Mouse (Mus musculus): ENCODE data around the gene Prr7.
"Not testable (repeated sequence)": the region's sequence is repeated elsewhere in the genome, so short reads cannot be mapped to it uniquely, and the experiment has no call there.

Gene Prr7

DNA sequence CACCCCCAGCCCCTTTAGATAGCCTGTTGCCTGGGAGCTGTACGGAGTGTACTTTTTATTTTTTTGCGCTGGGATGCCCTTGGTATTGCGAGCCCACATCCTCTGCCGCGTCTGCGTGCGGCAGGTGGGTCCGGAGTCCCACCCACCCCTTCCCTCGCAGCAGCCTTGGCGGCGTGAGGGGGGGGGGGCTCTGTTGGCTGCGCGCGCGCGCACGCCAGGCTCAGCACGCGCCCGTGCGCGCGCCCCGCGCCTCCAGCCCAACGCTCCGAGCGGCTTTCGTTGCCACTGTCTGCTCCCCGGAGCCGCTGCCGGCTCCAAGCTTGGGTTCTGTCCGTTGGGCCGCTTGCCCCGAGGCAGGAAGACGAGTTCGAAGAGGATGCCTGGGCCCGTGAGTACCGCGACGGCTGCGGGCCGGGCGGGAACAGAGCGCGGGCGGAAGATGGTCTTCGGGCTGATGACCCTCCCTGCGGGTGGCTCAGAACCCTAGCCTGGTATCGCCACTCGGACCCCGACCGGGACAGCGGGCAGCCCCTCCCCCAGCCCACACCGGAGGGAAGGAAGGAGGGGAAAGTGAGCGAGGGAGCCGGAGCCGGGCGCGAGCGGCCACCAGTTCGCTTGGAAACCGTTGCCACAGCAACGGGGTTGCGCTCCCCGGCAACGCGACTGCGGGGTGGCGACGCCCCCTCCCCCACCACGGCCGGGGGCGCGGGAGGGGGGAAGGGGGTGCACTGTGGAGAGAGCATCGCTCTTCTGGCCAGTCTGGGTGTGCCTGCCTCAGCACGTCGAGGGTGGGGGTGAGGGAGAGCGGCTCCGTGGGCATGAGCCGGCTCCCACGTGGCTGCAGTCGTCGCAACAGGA is at the start of gene Prr7:
TSS of gene Prr7 (plus strand) at position 241 of the 858 bp plus-strand sequence.
- DNase-seq (ENCODE audit: low read depth, low spot score), result no peak

DNA sequence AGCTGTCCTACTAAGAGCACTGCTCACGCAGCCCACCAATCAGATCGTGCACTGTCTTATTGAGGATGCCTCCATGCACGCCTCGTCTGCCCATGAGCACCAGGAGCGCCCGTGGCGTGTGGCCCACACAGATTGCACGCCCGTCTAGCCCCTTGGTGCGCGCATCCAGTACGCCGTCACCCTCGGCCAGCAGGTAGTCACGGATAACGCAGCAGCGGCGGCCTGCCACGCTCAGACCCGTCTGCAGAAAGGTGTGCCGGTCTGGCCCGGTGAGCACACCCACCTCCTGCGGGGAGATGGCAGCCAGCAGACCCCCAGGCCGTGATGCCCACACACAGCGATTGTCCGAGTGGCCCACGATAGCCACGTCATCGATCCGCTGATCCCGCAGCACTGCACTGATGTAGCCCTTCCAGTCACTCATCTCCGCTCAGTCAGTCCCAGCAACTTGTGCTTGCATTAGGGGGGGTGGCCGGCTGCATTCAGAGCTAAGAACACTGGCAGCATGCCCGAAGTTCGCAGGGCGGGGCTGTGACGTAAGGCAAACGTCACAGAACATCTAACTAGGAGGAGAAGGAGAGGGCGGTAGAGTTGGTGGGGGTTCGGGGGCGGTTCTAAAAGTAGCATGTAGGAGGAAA is 49.2 kb upstream of the Prr7 start, which contains the start of gene Pfn3:
TSS of gene Pfn3 (minus strand) at position 490 of the 638 bp plus-strand sequence.
- DNase-seq (ENCODE audit: low read depth, low spot score), result peak; percentile 20

DNA sequence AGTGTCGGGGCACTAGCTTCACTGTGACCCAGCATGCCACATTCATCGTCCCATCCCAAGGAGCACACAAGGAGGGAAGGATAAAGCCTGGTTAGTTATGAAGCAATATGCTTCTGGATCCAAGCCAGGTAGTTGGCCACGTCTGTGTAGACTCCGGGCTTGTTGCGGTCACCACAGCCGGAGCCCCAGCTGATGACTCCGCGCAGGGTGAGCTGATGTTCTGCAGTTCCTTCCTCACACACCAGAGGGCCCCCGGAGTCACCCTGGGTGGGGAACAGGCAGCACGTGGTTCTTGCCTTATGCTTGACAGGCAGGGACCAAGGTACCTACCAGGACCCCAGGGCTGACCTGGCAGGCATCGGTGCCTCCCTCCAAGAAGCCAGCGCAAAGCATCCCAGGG is 46.1 kb upstream of the Prr7 start:
- DNase-seq (ENCODE audit: low read depth, low spot score), result peak; percentile 65

DNA sequence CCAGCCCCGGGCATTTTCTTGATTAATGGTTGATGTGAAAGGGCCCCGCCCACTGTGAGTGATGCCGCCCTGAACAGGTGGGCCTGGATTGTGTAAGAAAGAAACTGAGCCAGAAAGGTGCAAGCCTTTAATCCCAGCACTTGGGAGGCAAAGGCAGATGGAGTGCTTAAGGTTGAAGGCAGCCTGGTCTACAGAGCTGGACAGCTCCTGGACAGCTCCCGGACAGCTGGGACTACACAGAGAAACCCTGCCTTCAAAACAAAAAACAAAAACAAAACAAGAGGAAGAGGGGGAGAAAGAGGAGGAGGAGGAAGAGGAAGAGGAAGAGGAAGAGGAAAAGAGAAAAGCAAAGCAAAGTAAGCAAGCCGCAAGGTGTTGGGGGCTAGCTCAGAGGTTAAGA is 44.9 kb upstream of the Prr7 start:
- no peak for DNase-seq (ENCODE audit: low read depth, low spot score)

DNA sequence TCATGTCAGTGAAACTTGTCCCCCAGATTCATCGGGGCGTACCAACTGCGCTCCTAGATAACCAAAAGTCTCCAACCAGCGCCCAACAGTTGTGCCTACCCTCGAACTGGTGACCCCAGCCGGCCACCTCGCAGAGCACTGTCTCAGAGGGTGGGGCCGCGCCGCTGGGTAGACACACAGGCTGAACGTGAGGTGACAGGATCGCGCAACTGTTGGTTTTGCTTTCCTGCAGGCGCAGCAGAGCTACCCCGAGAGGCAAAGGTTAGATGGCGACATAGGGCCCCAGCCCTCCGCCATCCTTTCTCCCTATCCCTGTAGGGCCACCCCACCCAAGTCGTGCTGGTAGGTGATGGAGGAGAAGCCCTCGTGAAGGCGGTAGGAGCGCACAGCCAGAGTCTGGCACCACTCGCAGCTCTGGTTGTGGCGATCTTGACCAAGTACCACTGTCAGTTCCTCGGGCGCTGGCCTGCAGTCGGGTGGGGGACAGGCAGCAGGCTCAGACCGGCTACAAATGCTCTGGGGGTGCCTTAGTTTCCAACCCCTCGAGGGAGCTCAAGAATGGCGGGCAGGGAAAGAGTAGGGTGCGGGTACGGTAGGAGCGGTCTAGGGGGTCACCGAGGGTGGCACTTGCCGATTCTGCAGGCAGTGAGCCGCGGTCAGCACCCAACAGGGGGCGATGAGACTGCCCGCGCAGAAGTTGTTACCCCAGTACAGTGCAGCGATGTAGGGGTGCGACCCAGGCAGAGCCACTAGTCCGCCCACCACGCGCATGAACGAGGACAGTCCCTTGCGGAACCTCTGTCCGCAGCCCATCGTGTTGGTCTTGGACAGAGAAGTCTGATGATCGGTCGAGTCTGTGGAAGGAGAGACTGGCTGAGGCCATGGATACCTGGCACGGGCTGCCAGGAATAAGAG is 43.8 kb upstream of the Prr7 start:
- no peak for DNase-seq (ENCODE audit: low read depth, low spot score)

DNA sequence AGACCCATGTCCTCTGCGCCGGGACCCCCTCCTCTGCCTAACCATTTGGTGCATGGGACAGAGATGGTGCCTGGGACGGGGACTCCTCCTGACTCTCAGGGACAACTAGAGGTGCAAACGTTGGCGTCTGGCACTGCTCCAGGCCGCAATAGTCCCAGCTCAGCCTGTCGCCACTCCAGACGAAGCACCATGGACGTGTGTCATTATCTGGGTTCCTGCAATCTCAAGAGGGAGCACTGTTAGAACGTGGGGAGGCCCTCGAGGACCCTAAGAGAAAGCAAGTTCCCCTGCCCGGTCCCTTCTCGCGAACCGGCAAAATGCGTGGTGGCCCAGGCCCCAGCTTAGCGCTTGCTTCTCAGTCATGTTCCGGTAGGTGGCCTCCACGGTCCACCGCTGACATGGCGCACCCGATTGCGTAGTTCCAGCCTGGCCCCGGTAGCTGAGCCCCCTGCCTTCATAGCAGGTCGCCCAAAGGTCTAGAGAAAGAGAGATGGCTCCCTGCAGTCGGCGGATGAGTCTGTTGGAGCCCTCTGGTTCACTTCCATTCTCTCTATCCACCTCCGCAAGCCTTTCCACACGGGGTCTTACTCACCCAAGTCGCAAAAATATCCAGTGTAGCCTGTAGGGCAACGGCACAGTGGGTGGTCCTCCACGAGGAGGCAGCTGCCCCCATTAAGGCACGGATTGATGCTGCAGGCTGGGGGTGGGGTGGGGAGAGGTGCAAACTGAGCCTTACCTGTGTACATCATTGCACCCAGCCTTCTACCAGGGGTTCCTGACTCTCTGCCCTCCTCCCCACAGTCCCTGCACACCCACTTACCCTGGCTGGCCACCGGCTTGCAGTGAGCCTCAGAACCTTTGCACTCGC is 42.9 kb upstream of the Prr7 start:
- peak; percentile 50 for DNase-seq (ENCODE audit: low read depth, low spot score)

DNA sequence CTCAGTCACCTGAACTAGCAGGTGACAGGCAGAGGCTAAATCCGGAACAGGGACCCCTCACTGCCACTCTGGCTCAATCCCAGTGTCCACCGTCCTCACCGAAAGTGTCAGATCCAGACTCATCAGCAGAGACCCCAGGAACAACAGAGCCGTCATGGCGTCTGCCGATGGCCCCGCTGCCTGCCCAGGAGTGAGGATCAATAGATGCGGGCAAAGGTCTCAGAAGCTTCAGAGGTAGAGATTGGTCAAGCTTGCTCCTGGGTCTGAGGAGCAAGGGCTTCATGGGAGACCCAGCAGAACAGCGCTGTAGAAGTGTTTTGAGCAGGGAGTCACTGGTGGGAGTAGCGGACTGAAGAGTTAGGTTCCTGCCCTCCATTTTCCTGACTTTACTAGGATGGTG is 37.5 kb upstream of the Prr7 start, which contains the start of gene F12:
TSS of gene F12 (minus strand) at position 181 of the 400 bp plus-strand sequence.
- DNase-seq (ENCODE audit: low read depth, low spot score), result no peak

DNA sequence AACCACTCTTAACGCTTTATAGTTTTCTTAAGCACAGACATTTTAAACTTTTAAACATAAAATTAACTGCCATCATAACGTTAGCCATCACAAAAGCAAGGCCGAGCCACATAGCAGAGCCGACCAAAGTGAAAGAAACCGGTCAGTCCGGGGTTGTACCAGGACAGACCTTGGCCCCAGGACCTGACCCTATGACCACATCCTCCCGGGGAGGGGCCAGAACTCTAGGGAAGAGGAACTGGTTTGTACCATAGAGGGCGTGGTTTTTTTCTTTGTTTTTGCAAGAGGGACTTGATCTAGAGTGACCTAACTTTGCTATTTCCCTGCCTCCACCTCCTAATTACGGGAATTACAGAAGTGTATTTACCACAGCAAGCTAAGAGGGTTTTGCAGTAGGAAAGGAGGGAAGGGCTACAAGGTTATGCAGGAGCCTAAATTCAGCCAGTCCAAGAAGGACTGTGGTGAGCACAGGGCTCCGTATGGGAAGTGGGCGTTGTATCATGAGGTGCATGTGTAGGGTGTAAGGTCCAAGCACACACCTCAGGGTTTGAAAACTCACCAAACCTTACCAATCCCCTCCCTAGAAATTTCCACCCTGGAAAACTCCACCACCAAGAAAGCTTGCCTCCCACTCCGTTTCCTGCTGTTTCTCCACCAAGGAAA is 34.7 kb upstream of the Prr7 start:
- DNase-seq (ENCODE audit: low read depth, low spot score), result peak; percentile 81

DNA sequence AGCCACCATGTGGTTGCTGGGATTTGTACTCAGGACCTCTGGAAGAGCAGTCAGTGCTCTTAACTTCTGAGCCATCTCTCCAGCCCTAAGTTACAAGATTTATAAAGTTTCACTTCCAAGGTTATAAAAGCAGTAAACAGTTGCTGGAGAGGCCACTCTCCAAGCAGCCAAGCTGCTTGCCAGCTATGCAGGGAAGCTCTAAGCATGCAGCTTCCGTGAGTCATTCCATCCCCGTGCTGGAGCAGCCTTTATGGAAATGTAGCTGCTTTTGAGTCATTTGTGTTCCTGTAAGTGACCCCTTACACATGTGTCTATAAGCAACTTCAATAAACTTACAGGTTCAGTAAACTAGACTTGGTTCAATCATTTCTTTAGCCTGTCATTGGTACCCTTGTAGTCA is 33.5 kb upstream of the Prr7 start:
- no peak for DNase-seq (ENCODE audit: low read depth, low spot score)

DNA sequence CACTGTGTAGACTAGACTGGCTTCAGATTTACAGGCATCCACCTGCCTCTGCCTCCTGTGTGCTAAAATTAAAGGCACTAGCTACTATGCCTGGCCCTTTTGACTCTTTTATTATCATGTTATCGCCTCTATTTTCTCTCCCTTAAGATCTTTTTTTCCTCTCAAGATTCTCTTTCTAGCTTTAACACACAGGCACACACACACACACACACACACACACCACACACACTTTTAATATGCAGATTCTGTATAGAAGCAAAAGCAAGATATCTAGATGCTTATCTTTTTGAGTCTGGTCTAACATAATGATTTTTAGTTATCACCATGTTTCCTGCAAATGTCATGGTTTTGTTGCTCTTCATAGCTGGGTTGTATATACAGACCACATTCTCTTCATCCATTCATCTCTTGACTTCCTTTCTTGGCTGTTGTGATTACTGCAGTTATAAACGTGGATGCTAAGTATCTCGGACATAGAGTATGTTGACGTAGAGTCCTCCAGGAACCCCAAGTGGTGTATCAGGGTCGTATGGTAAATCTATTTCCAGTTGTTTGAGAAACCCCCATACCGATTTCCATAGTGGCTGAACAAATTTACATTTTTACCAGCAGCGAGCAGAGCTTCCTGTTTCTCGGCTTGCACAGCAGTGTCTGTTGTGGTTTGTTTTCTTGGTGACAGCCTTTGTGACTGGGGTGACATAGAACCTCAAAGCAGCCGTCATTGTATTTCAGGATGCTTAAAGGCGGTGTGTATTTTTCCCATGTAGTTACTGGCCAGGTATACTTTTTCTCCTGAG is 32.0 kb upstream of the Prr7 start:
- no peak for DNase-seq (ENCODE audit: low read depth, low spot score)

DNA sequence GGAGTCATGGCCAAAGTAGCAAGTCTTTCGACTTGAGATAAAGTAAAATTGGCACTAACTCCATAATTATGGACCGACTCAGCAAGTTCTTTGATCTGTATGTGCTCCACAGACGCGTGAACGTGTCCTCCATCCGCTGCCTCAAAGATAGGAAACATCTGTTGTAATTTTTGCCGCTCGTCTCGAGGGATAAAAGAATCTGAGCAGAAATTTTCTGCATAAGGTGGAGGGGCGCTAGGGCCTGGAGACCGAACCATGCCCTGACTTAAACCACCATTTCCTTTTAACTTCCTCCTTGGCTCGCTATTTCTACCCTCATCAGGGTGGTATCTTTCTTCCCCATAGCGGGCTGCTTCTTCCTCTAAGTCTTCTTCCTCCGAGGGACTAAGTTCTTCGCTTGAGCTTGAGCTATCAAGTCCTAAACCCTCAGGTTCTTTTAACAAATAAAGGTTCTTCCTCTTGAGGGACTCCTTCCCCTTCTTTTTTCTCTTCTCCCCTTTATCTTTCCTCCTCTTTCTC is 26.9 kb upstream of the Prr7 start:
- not testable (repeated sequence) for DNase-seq (ENCODE audit: low read depth, low spot score)

DNA sequence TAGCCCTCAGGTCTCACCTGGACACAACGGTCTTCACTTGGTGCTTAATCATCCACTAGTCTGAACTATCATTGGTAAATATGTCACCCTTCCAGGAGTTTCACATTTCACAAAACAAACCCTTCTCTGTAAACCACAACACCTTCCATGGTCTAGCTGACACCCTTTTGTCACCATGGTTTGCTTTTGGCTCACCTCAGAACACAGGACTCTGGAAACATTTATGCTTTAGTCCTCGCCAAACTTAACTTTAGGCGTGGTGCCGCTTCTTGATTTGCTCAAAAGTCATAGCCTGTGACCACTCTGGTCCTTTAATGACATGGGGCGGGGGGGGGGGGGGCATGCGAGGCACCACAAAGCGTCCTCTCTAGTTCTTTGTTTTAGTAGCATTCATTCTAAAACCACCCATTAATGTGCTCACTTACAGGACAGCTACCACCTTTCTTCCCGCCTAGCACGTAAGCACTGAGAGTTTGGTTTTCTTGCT is 20.2 kb upstream of the Prr7 start:
- DNase-seq (ENCODE audit: low read depth, low spot score), result no peak

DNA sequence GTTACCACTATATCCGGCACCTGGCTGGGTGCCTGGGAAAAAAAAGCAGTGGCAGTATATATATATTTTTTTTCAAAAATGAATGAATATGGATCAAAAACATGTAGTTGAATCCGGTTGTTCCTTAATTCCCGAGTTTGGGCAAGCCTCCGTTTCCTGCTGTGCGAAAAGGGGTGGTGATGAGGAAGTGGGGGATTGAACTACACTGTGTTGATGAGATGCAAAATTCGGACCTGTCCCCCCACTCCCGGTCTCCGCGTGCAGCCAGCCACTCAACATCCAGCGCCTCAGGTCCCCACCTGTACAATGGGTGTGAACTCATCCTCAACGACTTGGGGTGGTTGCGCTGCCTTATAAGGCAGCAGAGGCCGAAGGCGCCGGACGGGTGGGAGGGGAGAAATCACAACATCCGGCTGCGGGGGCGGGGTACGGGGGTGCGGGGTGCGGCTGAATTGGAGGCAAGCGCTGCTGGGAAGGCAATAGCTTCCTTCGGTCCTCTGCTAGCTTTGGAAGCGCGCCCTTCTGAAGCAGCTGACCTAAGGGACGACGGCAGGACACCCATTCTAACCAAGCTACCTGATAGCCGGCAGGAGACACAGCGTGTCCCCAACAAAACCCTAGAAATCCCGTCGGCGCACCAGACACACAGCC is 19.7 kb upstream of the Prr7 start:
- no peak for DNase-seq (ENCODE audit: low read depth, low spot score)

DNA sequence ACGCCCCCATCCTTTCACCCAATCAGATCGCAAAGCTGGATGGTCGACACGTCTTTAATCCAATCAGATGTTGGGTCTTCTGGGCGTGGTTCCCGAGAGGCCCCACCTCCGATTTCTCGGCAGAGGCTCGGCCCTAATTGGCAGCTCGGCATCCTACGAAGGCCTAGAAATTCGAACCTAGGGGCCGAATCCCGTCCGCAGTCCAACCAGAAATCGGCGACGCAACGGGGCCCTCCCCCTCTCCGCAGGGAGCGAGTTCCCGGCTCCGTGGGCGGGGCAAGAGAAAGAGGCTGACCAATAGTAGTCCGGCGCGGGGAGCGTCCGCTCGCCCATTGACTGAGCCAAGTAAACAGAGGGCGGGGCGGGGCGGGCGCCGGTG is 19.1 kb upstream of the Prr7 start, which contains the start of gene Grk6:
TSS of gene Grk6 (plus strand) at position 136 of the 379 bp plus-strand sequence.
- DNase-seq (ENCODE audit: low read depth, low spot score), result peak; percentile 99

DNA sequence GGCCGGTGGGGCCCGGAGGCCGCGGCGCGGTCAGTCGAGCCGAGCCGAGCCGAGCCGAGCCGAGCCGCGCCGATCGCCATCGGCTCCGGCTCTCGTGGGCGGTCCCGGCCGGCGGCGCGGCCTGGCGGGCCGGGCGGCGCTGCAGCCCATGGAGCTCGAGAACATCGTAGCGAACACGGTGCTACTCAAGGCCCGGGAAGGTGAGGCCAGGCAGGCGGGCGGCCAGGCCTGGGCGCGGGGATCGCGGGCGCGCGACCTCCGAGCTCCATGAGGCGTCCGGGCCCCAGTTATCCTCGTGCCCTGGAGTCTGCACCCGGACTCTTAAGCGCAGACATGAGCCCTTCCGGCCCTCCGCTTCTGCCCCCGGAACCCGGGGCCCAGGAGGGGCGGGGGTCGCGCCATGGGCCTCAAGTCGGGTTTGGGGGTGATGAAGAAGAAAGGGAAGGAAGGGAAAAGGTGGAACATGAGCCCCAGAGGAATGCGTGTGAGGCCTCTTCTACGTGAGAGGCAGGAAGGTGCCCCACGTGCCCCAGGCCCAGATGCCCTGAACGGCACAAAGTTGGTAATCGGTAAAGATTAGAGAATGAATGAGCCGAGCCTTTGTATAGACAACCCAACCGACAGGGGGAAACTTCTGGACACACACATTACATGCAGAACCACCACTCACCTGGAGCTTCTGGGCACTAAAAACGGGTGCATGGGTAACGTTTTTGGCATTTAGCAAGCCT is 18.5 kb upstream of the Prr7 start:
- no peak for DNase-seq (ENCODE audit: low read depth, low spot score)

DNA sequence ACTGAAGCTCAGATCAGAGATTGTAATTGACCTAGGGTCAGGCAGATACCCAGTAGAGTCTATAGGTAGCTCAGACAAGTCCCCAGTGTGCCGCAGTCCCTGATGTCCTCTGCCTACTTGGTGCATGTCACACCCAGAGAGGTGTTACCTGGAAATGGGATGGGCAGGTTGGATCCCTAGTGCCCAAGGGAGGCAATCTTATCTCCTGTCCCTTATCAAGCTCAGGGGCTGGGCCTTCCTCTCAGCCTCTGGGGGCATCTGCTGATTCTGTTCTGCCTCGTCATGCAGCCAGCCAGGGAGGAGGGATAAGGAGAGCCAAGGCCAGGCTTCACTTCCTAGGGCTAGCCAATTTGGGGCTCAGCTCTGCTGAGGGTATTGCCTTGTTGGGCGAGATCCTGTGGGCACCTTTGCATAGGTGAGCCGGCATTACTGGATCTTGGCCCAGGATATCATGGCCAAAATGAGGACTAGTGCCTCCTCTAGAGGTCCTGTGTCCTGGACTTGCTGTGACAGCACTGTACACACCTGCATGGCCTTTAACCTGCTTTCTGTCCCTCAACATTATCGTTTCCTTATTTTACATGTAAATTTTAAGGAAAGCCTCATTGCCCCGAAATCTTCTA is 17.5 kb upstream of the Prr7 start:
- no peak for DNase-seq (ENCODE audit: low read depth, low spot score)

DNA sequence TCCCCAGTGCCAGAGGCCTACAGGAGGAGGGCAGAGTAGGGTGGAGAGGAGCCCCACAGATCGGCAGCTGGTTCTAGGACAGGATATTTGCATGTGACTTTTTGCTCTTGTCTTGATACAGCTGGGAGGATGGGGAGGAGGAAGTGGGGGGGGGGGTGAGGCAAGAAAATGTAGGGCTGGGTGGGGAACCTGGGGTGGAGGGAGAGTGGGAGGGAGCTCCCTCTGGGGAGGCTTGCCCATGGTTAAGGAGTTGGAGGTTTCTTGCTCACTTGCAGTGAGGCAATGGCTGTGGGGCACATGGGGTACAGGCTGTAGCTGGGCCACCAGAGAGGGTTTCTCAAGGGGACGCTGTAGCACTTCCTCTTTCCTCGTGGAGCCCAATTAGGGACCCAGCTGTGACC is 16.5 kb upstream of the Prr7 start:
- no peak for DNase-seq (ENCODE audit: low read depth, low spot score)
